21 mouse cellular contexts compared by ENCODE assay signal in genomic region chr4:148837644-148838043, GRCm38 (mm10). TPM values are rescaled to one million over a fixed set of nuclear protein-coding genes. Genes with fewer than 3 reads are reported as not detected.
DNase-seq lines count a peak whose midpoint lies in the region; ATAC-seq and TF ChIP-seq lines count a peak whose summit lies in the region.
"Had no signal": no experiment of that assay in that cellular context is flagged by ENCODE, and none has a peak within 500 bp of the region (broad histone marks: within the 10 kb centered on the region; RNA-seq: fewer than 3 reads in every experiment).

No protein-coding gene starts in this region.

- H3K9ac ChIP-seq in forebrain, embryonic 16.5 days (replicated peaks; ENCODE audit: low read depth, low read length): no peak overlapping the region
- H3K9ac ChIP-seq in forebrain, embryonic 13.5 days: no peak overlapping the region
- H3K9ac ChIP-seq in heart, postnatal 0 days (replicated peaks; ENCODE audit: low read depth, low read length): no peak overlapping the region
- H3K9ac ChIP-seq: heart, embryonic 12.5 days; hindbrain, embryonic 15.5 days; limb, embryonic 12.5 days; liver, embryonic 12.5 days; midbrain, embryonic 12.5 days had no signal

- no peaks in the 10 kb centered on the region for H3K9me3 ChIP-seq in forebrain, embryonic 16.5 days (ENCODE audit: control insufficient read depth, low read length)
- H3K9me3 ChIP-seq in forebrain, embryonic 13.5 days (replicated peaks): no peaks in the 10 kb centered on the region
- no peaks in the 10 kb centered on the region for H3K9me3 ChIP-seq in heart, postnatal 0 days (replicated peaks; ENCODE audit: control insufficient read depth, low read length)
- H3K9me3 ChIP-seq in limb, embryonic 10.5 days (replicated peaks): no peaks in the 10 kb centered on the region
- H3K9me3 ChIP-seq: G1E; hindbrain, embryonic 15.5 days; liver, embryonic 12.5 days; midbrain, embryonic 12.5 days had no signal

- DNase-seq in heart, postnatal 0 days (ENCODE audit: low spot score): no peak
- DNase-seq in heart, postnatal 14 days: no peak
- DNase-seq in limb, embryonic 10.5 days (ENCODE audit: low spot score): no peak
- DNase-seq in thymus, postnatal 36 days: no peak
- DNase-seq: B cell, adult 2 months; cerebellum, adult 11-12 months; gastrocnemius, postnatal 36 days; kidney, adult 9 months; kidney, postnatal 25 days; layer of hippocampus, postnatal 36 days had no signal

- ATAC-seq in forebrain, embryonic 16.5 days: 0 out of 2 replicates have a peak, but pooled peaks have one; percentile 15
- no peak for ATAC-seq in forebrain, embryonic 13.5 days
- no peak for ATAC-seq in heart, postnatal 0 days (ENCODE audit: insufficient read depth, low read depth)
- no peak for ATAC-seq in megakaryocyte progenitor cell, adult 5-6 weeks (replicated peaks; ENCODE audit: poor library complexity)
- ATAC-seq: liver, embryonic 12.5 days; Patski had no signal

- H3K36me3 ChIP-seq in forebrain, embryonic 16.5 days (ENCODE audit: control insufficient read depth, insufficient read depth): no peaks in the 10 kb centered on the region
- no peaks in the 10 kb centered on the region for H3K36me3 ChIP-seq in forebrain, embryonic 13.5 days (ENCODE audit: poor library complexity, severe bottlenecking)
- peaks cover 17% of the 10 kb centered on the region for H3K36me3 ChIP-seq in heart, postnatal 0 days (replicated peaks; ENCODE audit: control insufficient read depth, insufficient read depth, low read length)
- no peaks in the 10 kb centered on the region for H3K36me3 ChIP-seq in limb, embryonic 10.5 days
- H3K36me3 ChIP-seq: G1E; hindbrain, embryonic 15.5 days; limb, embryonic 12.5 days; liver, embryonic 12.5 days; midbrain, embryonic 12.5 days had no signal

- intact Hi-C loops in heart, postnatal 14 days (cut with DNase I): no loop called here

- 58% methylated on average over 6 of the region's 6 CpGs for WGBS in forebrain, embryonic 16.5 days
- 64% methylated on average over 6 of the region's 6 CpGs for WGBS in forebrain, embryonic 13.5 days
- WGBS in heart, postnatal 0 days: 58% methylated on average over 6 of the region's 6 CpGs
- WGBS in limb, embryonic 10.5 days: 77% methylated on average over 6 of the region's 6 CpGs

- no peak overlapping the region for H3K4me3 ChIP-seq in forebrain, embryonic 16.5 days (replicated peaks; ENCODE audit: low read length)
- no peak overlapping the region for H3K4me3 ChIP-seq in forebrain, embryonic 13.5 days
- no peak overlapping the region for H3K4me3 ChIP-seq in heart, postnatal 0 days (ENCODE audit: low read depth, low read length)
- H3K4me3 ChIP-seq in limb, embryonic 10.5 days: no peak overlapping the region
- H3K4me3 ChIP-seq: heart, embryonic 12.5 days; hindbrain, embryonic 15.5 days; layer of hippocampus, adult 2 months; limb, embryonic 12.5 days; liver, embryonic 12.5 days; midbrain, embryonic 12.5 days had no signal

- H3K4me1 ChIP-seq in forebrain, embryonic 16.5 days (replicated peaks; ENCODE audit: control insufficient read depth, insufficient read depth, low read length): peaks cover 24% of the 10 kb centered on the region
- peaks cover 47% of the 10 kb centered on the region for H3K4me1 ChIP-seq in forebrain, embryonic 13.5 days
- peaks cover 52% of the 10 kb centered on the region for H3K4me1 ChIP-seq in heart, postnatal 0 days (ENCODE audit: control insufficient read depth, insufficient read depth)
- H3K4me1 ChIP-seq in limb, embryonic 10.5 days: peaks cover 53% of the 10 kb centered on the region

- TF ChIP-seq EP300 in heart, postnatal 0 days (IDR thresholded peaks at IDR 0.05; ENCODE audit: low read depth): no peak

- TF ChIP-seq CTCF in heart, postnatal 0 days (IDR thresholded peaks at IDR 0.05; ENCODE audit: low read depth): no peak

- H3K4me2 ChIP-seq in forebrain, embryonic 16.5 days (ENCODE audit: low read length): no peak overlapping the region
- H3K4me2 ChIP-seq in forebrain, embryonic 13.5 days: no peak overlapping the region
- H3K4me2 ChIP-seq in heart, postnatal 0 days (ENCODE audit: low read depth, low read length): no peak overlapping the region
- H3K4me2 ChIP-seq: heart, embryonic 12.5 days; hindbrain, embryonic 15.5 days; limb, embryonic 12.5 days; liver, embryonic 12.5 days; midbrain, embryonic 12.5 days had no signal

- H3K27me3 ChIP-seq in forebrain, embryonic 16.5 days (replicated peaks; ENCODE audit: control insufficient read depth, insufficient read depth, low read length): peaks cover 7% of the 10 kb centered on the region
- H3K27me3 ChIP-seq in forebrain, embryonic 13.5 days: peaks cover 46% of the 10 kb centered on the region
- no peaks in the 10 kb centered on the region for H3K27me3 ChIP-seq in heart, postnatal 0 days (ENCODE audit: control insufficient read depth, insufficient read depth, low read length)
- peaks cover 38% of the 10 kb centered on the region for H3K27me3 ChIP-seq in limb, embryonic 10.5 days (ENCODE audit: low read depth, poor library complexity, severe bottlenecking)
- H3K27me3 ChIP-seq: heart, embryonic 12.5 days; Patski had no signal

- H3K27ac ChIP-seq in forebrain, embryonic 16.5 days (ENCODE audit: low read length): no peak overlapping the region
- H3K27ac ChIP-seq in forebrain, embryonic 13.5 days: no peak overlapping the region
- peak overlapping the region; percentile 46; the same call in 1 of the 2 replicates for H3K27ac ChIP-seq in heart, postnatal 0 days (ENCODE audit: low read depth)
- 0 out of 2 replicates have a peak overlapping the region, but pooled peaks have one; percentile 32 for H3K27ac ChIP-seq in limb, embryonic 10.5 days
- H3K27ac ChIP-seq: hindbrain, embryonic 15.5 days; layer of hippocampus, adult 2 months; limb, embryonic 12.5 days; liver, embryonic 12.5 days; midbrain, embryonic 12.5 days had no signal

RNA-seq across cellular contexts. Expression of gene Casz1, which starts 33.4 kb away (rescaled TPM):
- 0.98 and 1.0 TPM in 2 replicates for polyA plus RNA-seq in forebrain, embryonic 16.5 days (2015; fragmentation: Nextera tagmentation; extraction: Ambion mirVana)
- 1.3 and 1.9 TPM in 2 replicates for polyA plus RNA-seq in forebrain, embryonic 13.5 days (2015; fragmentation: Nextera tagmentation; extraction: Ambion mirVana)
- total RNA-seq in heart, postnatal 0 days (2014; rRNA removed; ENCODE audit: low replicate concordance): 42.6 and 45.4 TPM in 2 replicates
- 13.7 and 16.4 TPM in 2 replicates for polyA plus RNA-seq in heart, postnatal 0 days (2015; fragmentation: Nextera tagmentation; extraction: Ambion mirVana)
- 10 to 100 TPM; 48.1 to 53.1 TPM for total RNA-seq in heart, postnatal 14 days (2021)
- 1.0 and 2.1 TPM in 2 replicates for polyA plus RNA-seq in limb, embryonic 10.5 days (2016; fragmentation: Nextera tagmentation; extraction: Ambion mirVana)
- total RNA-seq in megakaryocyte progenitor cell, adult 5-6 weeks (2015): 4.7 and 5.5 TPM in 2 replicates
- total RNA-seq in megakaryocyte progenitor cell, adult 5-6 weeks (2017): 2.4 and 3.5 TPM in 2 replicates

Comparison
In these comparisons a context has a peak if more than half of its experiments do, and no peak if none do; other contexts are left out.
1. H3K27ac ChIP-seq: peak in heart, postnatal 0 days (single experiment) and limb, embryonic 10.5 days (single experiment); none in forebrain, embryonic 16.5 days (single experiment) and forebrain, embryonic 13.5 days (single experiment).